Mouse (Mus musculus): ENCODE measurements around the gene Tnk1.

Gene Tnk1

DNA sequence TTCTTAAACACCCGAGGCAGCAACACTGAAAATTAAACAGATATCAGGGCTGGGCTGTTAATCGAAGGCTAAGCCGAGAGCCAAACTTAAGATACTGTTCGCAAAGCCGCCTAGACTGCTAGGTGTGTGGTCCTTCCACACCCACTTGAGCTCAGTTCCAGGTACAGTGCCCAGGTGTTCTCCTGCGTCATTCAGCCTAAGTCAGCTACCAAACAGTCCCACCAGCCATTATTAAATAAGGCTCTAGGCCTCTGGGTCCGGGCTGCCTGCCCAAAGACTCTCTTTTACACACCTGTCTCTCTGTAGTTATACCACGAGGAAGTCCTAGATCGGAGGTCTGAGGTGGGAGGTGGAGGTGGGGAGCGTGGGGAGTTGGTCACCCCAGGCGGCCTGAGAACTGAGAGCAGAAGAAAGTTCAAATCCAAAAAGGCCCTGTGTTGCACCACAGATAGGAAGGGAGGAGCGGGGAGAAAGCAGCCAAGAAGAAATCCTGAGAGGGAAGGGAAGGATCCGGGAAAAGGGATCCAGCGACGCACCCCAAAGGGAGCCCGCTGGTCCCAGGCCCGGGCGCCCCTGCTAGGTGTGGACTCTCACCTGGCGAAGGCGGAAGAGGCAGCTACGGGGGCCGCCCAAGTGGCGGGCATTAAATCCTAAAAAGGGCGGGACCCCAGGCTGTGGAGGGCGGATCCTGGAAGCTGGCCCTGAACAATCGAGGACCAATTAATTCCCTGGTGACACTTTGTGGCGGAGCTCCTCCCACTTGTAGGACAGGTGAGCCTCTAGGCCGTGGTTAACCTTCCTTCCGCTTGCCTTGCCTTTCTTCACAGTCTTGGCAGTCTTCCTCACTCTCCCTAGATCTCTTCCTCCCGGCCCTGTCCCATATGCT is at the start of gene Tnk1:
TSS of gene Tnk1 (minus strand) at position 618 of the 886 bp plus-strand sequence.
- no peak for DNase-seq (ENCODE audit: low spot score)

DNA sequence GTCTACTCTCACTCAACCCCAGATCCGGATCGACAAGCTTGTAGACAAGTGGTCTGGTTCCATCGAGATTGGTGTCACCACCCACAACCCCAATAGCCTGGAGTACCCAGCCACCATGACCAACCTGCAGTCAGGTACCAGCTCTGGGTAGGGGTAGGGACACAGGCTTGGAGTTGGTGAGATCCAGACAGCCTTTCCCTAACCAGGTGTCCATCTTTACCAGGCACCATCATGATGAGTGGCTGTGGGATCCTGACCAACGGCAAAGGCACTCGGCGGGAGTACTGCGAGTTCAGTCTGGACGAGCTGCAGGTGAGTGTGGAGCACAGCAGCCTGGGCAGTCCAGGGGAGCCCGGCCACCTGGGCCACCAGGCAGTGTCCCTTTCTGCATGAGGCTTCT is 45.8 kb upstream of the Tnk1 start:
- no peak for DNase-seq (ENCODE audit: low spot score)

GRCm38 (mm10) chr11:69902972-69903371 is 44.4 kb upstream of the Tnk1 start:
- peak; percentile 1 for DNase-seq (ENCODE audit: low spot score)

- peak; percentile 1 for DNase-seq (ENCODE audit: low spot score)
Observed at GRCm38 (mm10) chr11:69901993-69902392, 43.5 kb upstream of the Tnk1 start.

DNA sequence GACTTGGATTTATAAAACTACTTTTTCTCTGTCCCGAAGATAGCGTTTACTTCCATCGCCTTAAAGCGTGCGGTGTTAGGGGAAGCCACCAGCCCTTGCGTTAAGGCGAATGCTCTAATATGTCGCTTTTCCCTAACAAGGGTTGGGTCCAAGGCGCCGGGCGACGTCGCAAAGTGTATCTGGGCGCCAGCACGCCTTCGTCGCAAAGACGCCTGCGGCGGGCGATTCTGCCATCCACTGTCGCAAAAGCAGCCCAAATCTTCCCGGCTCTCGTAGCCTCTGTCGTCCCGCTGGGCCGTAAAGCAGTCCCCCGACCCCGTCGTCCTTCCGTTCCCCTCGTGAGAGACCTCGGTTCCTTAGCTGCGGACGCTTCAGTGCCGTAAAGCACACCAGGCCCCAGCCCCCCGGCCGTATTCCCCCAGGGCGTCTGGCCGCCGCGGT is 42.9 kb upstream of the Tnk1 start:
- peak; percentile 97 for DNase-seq (ENCODE audit: low spot score)

- peak; percentile 89 for DNase-seq (ENCODE audit: low spot score)
Observed at GRCm38 (mm10) chr11:69900471-69901405, 42.2 kb upstream of the Tnk1 start, which contains the start of the genes 2810408A11Rik and Neurl4. 2810408A11Rik (minus strand) TSS chr11:69900987. Neurl4 (plus strand) TSS chr11:69901072.

DNA sequence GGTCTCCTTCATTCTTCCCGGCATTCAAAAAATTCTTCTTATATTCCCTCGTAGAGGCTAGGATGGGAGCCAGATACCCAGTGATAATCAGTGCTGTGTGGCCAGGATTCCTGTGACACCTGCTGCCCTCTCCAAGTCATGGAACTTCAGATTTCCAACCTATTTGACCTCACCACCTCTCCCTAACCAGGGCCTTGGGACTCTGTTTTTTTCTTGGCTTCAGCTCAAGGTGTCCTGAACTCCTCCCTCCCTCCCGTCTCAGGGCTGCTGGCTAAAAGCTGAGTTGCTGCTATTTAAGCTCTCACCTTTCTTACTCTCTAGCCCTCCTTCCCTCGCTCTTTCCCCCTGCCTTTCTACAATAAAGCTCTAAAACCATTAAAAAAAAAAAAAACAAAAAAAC is 41.3 kb upstream of the Tnk1 start:
- no peak for DNase-seq (ENCODE audit: low spot score)

- no peak for DNase-seq (ENCODE audit: low spot score)
Observed at GRCm38 (mm10) chr11:69895291-69895690, 36.8 kb upstream of the Tnk1 start, which contains the start of gene Acap1. Acap1 (minus strand) TSS chr11:69895539.

GRCm38 (mm10) chr11:69894671-69895070 is 36.1 kb upstream of the Tnk1 start:
- no peak for DNase-seq (ENCODE audit: low spot score)

GRCm38 (mm10) chr11:69891482-69891881 is 33.0 kb upstream of the Tnk1 start:
- no peak for DNase-seq (ENCODE audit: low spot score)

- no peak for DNase-seq (ENCODE audit: low spot score)
Observed at GRCm38 (mm10) chr11:69886907-69887635, 28.5 kb upstream of the Tnk1 start.

DNA sequence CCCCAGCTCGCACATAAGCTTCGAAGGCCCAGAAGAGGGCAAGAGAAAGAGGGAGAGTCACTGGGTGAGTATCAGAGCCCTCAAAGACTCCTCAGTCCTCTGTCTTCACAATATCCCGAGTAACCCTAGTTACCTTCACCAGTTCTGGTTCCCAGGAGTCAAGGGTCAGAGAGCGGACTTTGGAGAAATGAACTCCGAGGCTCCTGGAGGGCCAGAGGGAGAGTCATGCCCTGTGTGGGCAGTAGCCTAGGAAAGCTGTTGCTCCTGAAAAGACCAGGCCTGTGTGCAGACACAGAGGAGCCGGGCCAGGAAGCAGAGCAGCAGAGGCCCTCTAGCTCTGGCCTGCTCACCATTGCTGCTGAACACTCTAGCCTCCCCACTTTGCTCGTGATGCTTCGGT is 26.1 kb upstream of the Tnk1 start:
- no peak for DNase-seq (ENCODE audit: low spot score)

DNA sequence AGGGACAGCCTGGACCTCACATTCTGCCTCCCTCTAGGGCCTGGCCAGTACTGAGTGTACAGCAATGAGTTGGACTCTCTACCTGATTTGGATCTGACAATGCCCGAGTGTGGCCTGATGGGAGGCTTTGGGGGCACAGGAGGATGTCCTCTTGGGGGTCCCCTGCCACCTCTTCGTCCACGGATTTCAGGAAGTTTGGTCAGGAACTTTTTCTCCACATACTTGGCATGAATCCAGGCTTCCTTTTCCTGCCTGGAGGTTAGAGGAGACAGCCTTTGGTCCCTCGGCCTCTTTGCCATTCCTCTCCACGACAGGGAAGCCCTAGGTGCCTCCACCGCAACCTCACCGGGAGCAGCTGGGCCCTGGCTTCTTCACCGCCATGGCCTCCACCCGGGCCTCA is 25.7 kb upstream of the Tnk1 start:
- no peak for DNase-seq (ENCODE audit: low spot score)

GRCm38 (mm10) chr11:69883527-69884151 is 25.1 kb upstream of the Tnk1 start:
- no peak for DNase-seq (ENCODE audit: low spot score)

- DNase-seq (ENCODE audit: low spot score): no peak
Observed at GRCm38 (mm10) chr11:69883066-69883465, 24.5 kb upstream of the Tnk1 start.

DNA sequence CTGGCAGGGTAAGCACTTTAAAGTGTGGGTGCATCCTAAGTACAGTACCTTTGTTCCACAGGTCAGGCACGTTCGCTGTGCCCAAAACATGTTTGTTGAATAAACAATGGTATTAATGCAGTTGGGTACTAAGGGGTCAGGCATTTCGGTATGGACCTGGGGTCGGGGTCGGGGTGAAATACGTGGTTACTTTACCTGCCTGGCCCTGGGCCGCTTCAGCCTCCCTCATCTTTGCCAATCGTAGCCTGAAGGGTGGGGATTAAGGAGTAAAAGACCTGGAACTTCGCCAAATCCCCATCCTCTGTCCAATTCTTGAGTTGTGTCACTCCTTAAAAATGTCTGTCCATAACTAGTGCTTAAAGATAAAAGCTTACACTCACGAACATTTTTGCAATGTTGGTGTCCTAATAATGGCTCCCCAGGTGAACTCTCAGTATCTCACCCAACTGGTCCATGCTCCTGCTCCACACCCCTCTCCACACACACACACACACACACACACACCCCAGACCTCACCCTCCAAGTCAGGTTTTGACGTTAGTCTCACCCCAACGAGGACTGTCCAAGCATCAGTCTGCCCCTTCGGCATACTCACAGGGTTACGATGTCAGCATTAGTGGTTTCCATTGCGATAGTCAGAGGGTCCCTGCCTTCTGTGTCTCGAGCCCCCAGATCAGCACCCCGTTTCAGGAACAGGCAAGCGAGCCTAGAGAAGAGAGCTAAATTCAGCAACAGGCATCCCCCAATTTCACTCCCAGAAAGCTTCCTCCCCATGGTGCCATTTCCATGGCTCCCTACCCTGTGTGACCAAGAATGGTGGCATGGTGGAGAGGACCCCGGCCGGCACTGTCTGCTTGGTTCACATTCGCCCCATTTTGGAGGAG is 23.5 kb upstream of the Tnk1 start:
- no peak for DNase-seq (ENCODE audit: low spot score)

DNA sequence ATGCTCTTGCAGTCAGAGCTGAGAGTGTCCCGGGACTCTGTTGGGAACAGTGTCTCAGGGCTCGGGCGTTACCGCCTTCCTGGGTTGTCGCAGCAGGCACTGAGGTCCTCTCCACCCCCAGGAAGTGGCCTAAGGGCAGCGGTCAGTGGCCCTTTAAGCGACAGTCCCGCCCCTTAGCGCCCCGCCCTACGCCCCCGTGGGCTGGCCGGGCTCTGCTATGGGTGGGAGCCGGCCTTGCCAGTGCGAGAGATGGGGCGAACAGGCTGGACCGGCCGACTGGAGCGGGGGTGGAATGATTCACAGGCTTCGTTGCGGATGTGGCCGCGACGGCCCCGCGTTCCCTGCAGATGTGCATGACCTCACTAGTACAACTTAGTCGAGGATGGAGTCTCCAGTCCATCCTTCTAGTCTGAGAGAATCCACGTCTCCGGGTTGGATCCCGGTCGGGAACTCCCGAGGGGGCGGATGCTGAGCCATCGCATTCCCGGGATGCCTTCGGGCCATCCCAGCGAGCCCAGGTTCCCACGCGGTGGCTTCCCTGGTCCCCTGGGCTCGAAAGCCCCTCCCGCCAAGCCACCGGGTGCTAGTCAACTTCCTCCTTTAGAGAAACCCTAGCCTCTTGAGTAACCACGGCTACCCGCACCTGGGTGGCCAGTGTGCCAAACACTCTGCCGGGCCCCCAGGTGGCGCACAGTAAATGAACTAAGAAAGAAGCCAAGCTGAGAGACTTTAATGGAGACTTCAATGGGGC is 22.5 kb upstream of the Tnk1 start, which contains the start of gene Kctd11:
TSS of gene Kctd11 (minus strand) at position 554 of the 751 bp plus-strand sequence.
- peak; percentile 90 for DNase-seq (ENCODE audit: low spot score)

DNA sequence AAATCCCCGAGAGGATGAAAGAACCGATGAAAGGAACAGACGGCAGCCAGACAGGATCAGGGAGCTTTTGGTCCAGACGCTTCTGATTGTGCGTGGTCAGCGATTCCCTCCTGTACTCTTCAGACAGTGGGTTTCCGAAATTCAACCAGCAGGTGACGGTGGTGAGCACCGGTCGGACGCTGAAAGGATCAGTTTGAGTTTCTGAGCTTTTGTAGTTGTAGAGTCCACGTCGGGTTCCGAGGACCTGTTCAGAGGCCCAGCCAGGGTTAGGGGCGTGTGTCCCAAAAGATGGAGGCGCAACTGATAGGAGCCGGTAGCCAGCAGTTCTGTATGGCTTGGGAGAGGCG is 21.9 kb upstream of the Tnk1 start:
- DNase-seq (ENCODE audit: low spot score): no peak

GRCm38 (mm10) chr11:69879711-69880110 is 21.2 kb upstream of the Tnk1 start:
- no peak for DNase-seq (ENCODE audit: low spot score)

DNA sequence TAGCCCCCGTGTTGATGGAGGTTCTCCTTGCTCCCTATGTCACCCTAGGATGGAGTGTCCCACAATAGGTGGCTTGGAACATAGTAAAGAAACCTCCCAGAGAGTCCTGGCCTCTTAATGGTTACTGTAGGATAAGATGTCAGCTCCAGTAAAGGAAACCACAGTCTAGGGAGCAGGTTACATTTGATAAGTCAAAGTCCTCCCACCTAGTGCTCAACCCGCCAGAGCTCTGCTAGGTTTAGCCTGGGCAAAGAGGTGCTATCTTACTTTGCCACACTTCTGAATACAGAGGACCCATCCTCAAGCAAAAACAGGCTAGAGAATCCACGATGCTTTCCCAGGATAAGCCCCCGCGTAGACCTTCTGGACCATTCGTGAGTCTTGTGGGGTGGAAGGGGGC is 20.4 kb upstream of the Tnk1 start:
- DNase-seq (ENCODE audit: low spot score): no peak

Measured in ovary, adult 18-20 months (tissue).